Mouse (Mus musculus) ES-E14 (cell line): ENCODE data around the gene Hspb8.

Experiments
- MAFK ChIP-seq: IDR thresholded peaks from 2 replicates; pipeline ENCODE4 v1.6.1; 2014; ENCODE audit warnings: mild to moderate bottlenecking, low read depth, low read length, inconsistent platforms; ENCODE audit not compliant: insufficient read depth
- ZC3H11A ChIP-seq: IDR thresholded peaks from 2 replicates; pipeline ENCODE4 v1.6.1; 2012; ENCODE audit warnings: low read depth, mild to moderate bottlenecking, inconsistent platforms, low read length, borderline replicate concordance
- ZNF384 ChIP-seq: IDR thresholded peaks from 2 replicates; pipeline ENCODE4 v1.6.1; 2012; ENCODE audit warnings: low read depth, low read length, inconsistent platforms

GRCm38 (mm10) chr5:116420213-116420612, 2.5 kb downstream of the Hspb8 start:
- TF ChIP-seq ZNF384 = no peak
- TF ChIP-seq MAFK = no peak
- no peak for TF ChIP-seq ZC3H11A
